Mouse (Mus musculus): ENCODE measurements around the gene Cdh6. TPM values are rescaled to one million over a fixed set of nuclear protein-coding genes. Genes with fewer than 3 reads are reported as not detected.

Gene Cdh6
- polyA plus RNA-seq, 1 experiment, result 0.73 TPM

- no peak for DNase-seq (ENCODE audit: low spot score)
Observed at GRCm38 (mm10) chr15:13063633-13064032, 109.8 kb downstream of the Cdh6 start.

- no peak for DNase-seq (ENCODE audit: low spot score)
Observed at GRCm38 (mm10) chr15:13057728-13058127, 115.7 kb downstream of the Cdh6 start.

DNA sequence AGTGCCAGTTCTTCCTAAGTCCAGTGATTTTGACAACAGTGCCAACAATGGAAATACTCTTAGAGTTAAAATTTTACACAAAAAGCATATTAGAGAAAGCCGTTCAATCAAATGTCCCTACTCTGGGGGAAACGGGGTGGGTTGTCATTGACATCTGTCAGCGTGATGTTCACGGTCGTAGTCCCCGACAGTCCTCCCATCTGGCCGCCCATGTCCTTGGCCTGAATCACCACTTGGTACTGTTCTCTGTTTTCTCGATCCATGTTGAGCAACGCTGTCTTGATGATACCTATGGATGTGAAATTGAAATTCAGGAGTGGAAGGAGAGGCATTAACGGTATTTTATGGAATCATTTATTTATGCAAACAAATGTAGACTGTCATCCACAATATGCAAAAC, 116.2 kb downstream of the Cdh6 start:
- DNase-seq (ENCODE audit: low spot score), result no peak

GRCm38 (mm10) chr15:13047910-13048309, 125.6 kb downstream of the Cdh6 start:
- no peak for DNase-seq (ENCODE audit: low spot score)

DNA sequence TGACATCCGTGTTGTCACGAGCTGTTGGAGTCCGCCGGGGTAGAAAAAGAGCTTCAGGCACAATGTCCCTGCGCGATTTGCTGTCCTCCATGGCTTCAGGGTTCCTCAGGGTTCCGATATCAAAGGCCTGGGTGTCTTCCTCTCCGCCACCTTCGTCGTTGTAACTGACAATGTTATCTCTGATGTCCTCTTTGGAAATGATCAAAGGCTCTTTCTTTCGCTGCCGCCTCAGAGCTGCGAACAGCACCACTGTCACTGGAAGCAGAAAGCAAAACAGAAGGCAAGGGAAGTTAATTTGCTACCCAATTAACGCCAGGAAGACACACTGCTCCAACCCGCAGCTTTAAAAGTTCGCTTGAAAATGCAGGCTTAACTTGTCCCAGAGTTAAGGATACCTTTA, 139.0 kb downstream of the Cdh6 start:
- DNase-seq (ENCODE audit: low spot score), result no peak

DNA sequence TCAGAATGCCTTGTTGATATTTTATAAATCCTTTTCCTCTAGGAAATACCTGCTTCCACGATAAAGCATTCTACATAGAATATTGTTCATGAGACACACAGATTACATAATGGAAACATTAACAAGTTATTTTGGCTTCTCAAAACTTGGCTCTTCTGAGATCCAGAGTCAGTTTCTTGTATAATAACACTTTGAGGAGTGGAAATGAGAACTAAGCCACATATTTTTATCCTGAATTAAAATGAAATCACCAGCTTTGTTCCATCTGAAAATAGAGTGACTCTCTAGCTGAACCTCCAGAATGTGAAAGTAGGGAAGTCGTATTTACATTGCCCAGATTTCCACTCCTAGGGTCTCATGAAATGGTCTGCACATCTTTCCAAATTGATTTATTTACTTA, 142.8 kb downstream of the Cdh6 start:
- DNase-seq (ENCODE audit: low spot score), result no peak

- DNase-seq (ENCODE audit: low spot score), result no peak
Observed at GRCm38 (mm10) chr15:13027513-13027912, 146.0 kb downstream of the Cdh6 start.

DNA sequence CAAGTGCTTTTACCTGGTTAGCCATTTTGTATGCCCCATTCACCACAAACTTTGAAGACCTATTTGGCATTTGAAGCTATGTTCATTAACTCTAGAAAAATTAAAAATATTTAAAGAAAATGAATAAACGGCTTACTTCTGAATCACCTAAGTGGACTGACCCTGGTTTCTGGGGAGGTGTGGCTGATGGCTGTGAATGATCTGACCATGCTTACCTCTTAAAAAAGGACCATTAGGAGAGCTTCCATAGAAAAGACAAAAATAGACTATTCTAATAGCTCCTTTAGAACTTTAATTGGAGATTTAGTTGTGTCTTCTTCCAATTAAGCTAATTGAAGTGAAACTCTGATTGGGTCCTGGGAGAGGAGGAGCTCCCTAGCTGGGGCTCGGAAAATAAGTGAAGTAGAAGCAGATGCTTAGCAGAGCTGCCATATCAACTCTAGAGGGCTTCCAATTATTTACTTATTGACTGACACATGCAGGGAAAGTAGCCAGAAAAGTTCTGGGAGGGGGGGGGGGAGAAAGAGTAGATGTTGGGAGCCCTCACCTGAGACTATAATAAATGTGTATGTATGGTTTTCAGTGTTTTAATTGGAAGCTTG, 156.6 kb downstream of the Cdh6 start:
- no peak for DNase-seq (ENCODE audit: low spot score)

DNA sequence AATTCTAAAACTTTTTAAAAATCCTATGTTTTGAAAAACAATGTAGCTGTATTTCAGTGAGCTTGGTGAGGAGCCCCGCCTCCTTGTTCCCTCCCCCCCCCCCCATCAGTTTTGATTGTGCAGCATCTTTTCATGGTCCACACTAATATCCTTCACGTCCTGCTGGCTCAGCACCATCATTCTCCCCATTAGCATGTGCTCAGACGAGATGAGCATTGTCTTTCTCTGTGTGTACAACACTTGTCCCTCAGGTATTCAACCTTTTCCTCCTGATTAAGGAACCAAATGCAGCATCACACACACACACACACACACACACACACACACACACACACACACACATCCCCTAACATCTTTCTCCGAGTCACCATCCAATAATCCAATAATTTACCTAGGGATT, 164.7 kb downstream of the Cdh6 start:
- no peak for DNase-seq (ENCODE audit: low spot score)

- no peak for DNase-seq (ENCODE audit: low spot score)
Observed at GRCm38 (mm10) chr15:13005934-13006333, 167.5 kb downstream of the Cdh6 start.

DNA sequence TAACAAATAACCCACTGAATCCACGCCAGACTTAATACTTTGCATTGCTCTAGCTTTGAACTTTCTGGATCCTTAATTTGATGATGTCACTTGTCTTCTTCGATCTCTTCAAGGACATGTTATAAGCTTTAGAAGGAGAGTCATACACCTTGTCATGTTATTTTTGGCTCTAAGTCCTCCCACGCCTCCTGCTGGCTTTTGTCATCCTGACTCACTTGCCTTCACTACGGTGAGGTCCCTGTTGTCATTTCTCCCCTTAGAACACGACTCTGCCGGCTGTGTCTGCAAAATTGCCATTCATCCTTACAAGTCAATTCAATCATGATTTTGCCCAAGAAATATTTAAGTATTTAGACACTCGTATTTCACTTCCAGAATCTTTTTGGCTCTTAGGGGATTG, 171.9 kb downstream of the Cdh6 start:
- DNase-seq (ENCODE audit: low spot score), result no peak

DNA sequence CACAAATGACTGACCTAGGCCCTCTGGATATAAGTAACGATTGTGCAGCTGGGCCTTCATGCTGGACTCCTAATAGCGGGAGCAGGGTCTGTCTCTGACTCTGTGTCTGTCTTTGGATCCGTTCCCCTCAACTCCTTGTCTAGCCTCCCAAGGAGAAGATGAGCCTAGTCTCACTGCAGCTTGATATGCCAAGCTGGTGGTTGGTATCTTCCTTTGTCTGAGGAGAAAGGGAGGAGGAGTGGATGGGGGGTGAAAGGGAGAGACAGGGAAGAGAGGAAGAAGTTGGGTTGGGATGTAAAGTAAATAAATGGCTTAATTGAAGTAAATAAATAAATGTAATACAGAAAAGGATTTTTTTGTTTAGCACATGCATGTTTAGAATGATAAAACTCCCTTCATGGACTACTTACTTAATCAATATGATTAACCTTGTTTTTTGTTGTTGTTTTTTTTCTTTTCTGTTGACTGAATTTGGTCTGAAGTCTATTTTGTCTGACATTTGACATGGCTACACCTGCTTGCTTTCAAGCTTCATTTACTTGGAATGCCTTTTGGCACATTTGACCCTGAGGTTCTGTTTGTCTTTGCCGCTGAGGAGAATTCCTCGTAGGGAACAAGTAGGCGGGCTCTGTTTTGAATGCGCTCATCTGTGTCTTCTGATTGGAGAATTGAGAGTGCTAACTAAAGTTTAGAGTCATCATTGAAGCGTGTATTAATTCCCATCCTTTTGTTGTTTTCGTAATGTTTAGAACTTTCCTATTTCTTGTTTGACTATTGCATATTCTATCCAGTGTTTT, 178.7 kb downstream of the Cdh6 start:
- no peak for DNase-seq (ENCODE audit: low spot score)
